Mouse (Mus musculus) gonadal fat pad, adult 2 months (tissue): ENCODE results near the gene Rbm8a. TPM values are rescaled to one million over a fixed set of nuclear protein-coding genes. Genes with fewer than 3 reads are reported as not detected.
"Not testable (repeated sequence)": the region's sequence is repeated elsewhere in the genome, so short reads cannot be mapped to it uniquely, and the experiment has no call there.

Experiments
- DNase-seq: peaks from one replicate; pipeline ENCODE4 v3.0.0-alpha.2; 2012; ENCODE audit warnings: low read depth
- polyA plus RNA-seq: library from polyadenylated mRNA; depleted of rRNA; stranded (reverse); fragments of >200 nt; gene quantifications from 2 replicates; pipeline ENCODE4 v1.2.3, GENCODE M21; 2012

Rbm8a gene
- polyA plus RNA-seq, 1 experiment, result 6.5 TPM

DNA sequence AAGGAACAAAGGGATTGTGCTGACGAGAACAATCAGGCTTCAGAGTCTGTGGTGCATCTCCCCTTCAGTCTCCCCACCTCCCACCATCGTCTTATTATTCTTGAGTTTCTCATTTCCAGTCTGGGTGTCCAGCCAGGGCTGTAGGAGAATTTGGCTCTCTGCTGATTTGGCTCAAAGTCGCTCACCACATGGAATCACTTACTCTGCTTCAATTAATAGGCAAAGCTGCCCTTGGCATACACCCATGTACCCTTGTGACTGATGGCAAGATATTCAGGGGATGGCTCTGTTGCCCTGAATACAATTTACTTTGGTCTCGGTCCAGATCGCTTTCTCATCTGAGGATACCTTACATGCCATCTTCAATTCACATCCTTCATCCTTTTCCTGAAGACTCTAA is 26.4 kb upstream of the Rbm8a start:
- no peak for DNase-seq

DNA sequence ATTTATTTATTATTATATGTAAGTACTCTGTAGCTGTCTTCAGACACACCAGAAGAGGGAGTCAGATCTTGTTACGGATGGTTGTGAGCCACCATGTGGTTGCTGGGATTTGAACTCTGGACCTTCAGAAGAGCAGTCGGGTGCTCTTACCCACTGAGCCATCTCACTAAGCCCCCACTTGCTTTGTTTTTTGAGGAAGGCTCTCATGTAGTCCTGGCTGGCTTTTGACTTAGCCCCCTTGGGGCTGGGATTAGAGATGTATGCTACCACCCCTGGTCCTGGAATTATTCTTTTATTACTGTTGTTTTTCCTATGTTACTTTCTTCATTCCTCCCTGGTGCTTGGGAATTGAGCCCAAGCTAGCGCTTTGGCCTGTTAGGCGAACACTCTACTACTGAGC is 23.7 kb upstream of the Rbm8a start:
- DNase-seq, result not testable (repeated sequence)

DNA sequence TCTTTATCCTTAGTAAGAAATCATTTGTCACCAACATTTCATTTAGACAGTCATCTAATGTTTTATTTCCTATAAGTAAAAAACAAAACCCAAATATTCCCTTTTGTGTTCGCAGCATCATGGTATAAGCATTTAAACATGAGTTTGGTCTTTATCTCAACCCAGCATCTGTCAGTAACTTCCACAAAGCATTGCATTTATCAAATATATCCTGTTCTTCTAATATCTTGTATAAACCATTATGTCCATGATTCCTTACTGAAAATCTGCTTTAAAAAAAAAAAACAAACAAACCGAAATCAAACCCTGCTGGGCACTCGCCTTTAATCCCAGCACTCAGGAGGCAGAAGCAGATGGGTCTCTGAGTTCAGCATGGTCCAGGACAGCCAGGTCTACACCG is 23.1 kb upstream of the Rbm8a start:
- no peak for DNase-seq

DNA sequence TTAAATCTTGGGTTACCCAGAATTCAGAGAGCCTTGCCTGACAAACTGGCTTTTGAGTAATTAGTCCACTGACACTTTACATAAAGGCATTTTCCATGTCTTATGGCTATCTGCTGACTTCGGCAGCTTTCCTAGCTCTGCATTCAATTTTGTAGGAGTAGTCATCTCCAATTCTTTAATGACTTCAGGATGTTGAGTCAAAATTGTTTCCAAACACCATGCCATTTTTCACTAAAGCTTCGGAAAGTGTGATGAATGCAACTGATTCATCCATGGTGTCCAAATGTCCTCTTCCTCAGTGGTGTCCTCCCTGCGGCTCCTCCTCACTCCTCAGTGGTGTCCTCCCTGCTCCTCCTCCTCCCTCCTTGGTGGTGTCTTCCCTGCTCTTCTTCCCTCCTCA is 11.8 kb upstream of the Rbm8a start:
- DNase-seq, result no peak

DNA sequence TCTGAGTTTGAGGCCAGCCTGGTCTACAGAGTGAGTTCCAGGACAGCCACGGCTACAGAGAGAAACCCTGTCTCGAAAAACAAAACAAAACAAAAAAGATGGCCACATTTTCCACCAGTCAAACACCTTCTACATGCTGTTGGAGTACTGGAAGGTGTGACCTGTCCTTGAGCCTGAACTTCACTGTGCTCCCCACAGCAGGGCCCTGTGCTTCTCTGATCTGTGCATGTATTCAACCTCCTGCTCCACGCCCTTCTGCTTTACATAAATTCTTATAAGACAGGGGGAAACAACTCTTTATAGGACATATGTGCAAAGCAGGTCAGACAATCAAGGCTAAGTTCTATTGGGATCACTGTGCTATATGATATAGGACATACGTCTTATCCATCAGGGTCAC is 6.5 kb upstream of the Rbm8a start:
- no peak for DNase-seq

DNA sequence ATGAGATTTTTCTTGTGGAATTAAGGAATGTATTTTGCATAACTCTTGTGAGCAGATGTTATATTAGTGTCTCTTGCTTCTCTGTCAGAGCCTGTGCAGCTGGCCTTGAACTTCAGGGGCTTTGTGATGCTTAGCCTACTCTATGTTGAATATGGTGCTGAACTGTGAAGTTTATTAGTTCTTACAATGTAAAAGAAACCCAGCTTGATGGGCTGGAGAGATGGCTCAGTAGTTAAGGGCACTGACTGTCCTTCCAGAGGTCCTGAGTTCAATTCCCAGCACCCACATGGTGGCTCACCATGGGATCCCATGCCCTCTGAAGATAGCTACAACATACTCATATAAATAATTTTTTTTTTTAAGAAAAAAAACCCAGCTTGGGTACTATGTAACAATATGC is 2.3 kb downstream of the Rbm8a start:
- no peak for DNase-seq

DNA sequence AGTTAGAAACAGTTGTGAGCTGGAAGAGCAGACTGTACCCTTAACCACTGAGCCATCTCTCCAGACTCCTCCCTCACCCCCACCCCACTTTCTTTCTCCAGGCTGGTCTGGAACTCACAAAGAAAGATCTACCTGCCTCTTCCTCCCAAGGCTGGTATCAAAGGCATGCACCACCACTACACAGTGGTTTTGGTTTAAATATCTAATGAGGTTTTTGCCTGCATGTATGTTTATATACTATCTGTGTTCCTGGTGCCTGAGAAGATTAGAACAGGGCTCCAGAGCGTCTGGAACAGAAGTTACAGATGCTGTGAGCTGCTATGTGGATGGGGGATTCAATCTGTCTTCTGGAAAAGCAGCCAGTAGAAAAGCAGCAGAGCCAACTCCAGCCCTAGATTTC is 4.3 kb downstream of the Rbm8a start:
- DNase-seq, result no peak

DNA sequence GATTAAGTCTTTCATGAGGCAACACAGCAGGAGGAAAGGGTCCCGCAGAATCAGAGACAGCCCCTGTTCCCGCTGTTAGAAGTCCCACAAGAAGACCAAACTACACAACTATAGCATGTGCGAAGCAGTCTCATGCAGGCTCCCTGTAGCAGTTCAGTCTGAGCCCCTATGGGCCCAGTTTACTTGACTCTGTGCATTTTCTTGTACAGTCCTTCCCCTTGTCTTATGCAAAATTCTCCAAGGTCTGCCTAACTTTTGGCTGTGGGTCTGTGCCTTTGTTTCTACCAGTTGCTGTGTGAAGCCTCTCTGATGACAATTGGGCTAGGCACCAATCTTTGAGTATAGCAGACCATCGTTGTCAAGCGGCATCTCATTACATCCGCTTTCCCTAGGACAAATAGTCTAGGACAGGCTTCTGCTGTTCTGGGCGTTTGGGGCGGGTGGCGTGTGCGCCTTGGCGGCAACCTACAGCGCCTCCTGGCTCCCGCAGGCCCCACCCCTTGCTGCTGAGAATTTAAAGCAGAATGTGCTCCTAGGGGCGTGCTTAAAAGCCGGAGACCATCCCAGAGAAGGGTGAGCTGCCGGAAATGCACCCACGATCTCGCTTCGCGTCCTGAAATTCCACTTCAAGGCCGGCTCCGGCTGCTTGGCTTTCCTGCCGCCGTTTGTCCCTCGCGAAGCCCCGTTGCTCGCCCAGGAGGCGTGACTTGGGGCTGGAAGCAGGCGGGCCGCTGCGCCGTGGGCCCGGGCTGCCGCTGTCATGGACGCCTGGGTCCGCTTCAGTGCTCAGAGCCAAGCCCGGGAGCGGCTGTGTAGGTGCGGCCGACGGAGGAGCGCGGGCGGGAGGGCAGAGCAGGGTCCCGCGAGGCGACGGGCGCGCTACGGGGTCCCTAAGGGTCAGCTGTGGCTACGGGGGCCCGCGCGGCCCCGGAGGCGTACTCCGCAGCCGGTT is 5.5 kb downstream of the Rbm8a start, which contains the start of the genes Pex11b and Gm42957:
TSS of gene Pex11b (plus strand) at position 449 of the 952 bp plus-strand sequence.
TSS of gene Gm42957 (plus strand) at position 547 of the 952 bp plus-strand sequence.
- DNase-seq, result peak; percentile 49

DNA sequence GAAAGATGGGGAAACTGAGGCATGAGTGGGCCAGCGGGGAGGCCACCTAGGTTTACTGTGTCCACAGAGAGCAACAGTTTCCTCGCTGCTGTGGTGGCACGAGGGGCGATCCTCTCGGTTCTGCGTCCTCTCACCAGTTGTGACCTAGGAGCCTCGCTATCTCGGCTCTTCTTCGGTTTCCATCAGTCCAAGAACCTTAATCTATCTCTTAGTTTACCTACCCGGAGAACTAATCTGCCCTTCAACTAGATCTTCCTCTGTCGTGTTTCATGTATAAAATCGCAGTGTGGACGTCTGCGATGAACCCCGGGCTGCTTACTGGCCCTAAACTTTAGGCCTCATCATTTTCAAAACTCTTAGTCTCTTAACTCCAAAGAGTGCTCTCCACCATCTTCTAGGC is 6.2 kb downstream of the Rbm8a start:
- DNase-seq, result no peak

DNA sequence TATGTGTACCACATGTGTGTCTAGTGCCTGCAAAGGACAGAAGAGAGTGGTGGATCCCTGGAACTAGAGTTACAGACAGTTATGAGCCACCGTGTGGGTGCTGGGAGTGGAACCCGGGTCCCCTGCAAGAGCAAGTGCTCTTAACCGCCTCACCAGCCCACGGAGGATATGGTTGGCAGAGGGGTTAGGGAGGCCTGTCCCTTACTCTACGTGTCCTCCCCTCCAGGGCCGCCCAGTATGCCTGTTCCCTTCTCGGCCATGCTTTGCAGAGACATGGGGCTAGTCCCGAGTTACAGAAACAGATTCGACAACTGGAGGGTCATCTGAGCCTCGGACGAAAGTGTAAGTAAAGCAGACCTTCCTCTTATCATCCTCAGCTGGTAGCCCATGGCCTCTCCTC is 6.7 kb downstream of the Rbm8a start:
- DNase-seq, result no peak

DNA sequence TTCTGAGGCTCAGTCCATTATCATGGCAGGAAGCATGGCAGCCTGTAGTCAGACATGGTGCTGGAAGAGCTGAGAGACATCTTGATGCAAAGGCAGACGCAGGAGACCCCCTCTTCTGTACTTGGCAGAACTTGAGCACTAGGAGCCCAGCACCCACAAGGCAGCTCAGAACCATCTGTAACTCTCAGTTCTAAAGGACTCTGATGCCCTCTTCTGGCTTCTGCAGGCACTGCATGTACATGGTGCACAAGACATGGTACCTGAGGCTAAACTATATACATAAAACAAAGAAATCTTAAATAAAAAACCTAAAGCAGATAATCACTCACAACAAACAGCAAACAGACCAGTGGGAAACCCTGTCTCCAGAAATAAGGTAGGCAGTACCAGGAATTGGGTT is 9.5 kb downstream of the Rbm8a start:
- no peak for DNase-seq

DNA sequence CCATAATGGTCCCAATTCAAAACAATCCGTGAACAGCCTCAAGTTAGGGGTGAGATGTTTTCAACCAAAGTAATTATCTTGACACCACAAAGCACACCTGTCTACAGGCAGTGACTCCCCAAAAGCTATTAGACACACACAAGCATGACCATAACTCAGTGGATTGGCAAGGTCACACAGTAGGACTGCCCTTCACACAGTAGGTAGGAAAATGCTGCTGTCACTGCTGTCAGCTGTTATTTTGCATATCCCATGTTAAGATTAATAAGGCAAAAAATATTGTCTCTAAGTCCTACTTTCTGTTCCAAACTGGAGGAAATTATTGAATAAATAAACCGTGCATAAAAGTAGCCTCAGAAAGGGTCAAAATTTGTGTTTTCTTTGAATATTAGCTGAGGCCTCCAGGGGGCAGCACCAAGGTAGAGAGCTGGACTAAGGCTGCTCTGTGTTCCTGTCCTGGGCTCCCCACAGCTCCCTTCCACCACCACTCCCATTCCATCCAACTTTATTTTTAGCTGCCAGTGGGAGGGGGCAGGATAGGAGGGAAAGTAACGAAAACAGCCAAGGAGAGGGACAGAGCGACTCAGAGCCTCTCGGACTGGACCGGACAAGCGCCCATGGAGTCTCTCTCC is 15.4 kb downstream of the Rbm8a start, which contains the start of gene Itga10:
TSS of gene Itga10 (plus strand) at position 567 of the 632 bp plus-strand sequence.
- DNase-seq, result no peak

DNA sequence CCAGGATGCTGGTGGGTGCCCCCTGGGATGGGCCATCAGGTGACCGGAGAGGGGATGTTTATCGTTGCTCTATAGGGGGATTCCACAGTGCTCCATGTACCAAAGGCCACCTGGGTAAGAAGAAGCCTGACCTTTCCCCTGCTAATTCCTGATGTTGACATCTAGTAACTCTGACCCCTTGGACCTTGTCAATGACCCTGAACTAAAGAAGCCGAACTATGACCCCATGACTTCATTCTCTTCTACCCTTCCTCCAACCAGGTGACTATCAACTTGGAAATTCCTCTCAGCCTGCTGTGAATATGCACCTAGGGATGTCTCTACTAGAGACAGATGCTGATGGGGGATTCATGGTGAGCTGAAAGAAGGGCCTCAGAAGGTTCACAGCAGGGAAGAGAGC is 17.6 kb downstream of the Rbm8a start:
- no peak for DNase-seq

DNA sequence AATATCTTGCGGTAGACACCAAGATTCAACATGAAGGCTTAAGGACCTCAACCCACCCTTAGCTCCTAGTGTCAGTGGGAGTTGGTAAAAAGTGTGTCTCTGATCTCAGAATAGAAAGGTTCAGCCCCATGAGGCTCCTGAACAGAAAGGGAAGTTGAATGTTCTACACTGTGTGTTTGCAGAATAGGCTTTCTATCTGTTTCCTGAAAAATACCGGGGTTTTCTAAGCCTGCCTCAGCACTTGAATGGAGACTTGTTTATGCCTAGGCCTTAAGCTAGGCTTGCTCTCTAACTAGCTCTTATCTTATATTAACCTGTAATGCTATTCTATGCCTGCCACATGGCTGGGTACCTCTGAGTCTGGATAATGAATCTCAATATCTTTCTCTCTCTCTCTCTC is 31.2 kb downstream of the Rbm8a start:
- DNase-seq, result no peak

DNA sequence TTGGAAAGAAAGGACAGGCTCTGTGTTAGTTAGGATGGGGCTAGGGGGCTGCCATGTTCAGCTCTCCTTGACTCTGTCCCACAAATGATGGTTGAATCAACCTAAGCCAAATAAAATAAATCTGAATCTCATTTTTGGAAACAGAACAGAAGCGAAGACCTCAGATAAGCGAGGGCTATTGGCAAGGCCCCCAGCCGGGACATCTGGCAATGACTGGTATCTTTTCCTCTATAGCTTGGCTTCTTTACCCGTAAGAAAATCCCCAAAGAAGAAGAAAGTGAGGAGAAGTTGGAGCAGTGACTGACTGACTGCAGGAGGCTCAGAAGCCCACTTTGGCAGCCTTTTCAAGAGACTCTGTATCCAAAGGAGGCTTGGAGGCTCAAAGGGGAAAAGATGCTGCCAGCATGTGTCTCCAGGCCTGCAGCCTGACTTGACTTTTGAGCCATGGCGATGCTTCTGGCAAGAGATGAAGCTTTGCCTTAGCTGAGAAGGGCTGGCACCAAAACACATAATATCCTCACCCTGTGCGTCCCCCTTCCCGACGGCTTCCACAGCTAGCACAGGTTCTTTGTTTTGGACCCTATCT is 33.1 kb downstream of the Rbm8a start:
- DNase-seq, result no peak

DNA sequence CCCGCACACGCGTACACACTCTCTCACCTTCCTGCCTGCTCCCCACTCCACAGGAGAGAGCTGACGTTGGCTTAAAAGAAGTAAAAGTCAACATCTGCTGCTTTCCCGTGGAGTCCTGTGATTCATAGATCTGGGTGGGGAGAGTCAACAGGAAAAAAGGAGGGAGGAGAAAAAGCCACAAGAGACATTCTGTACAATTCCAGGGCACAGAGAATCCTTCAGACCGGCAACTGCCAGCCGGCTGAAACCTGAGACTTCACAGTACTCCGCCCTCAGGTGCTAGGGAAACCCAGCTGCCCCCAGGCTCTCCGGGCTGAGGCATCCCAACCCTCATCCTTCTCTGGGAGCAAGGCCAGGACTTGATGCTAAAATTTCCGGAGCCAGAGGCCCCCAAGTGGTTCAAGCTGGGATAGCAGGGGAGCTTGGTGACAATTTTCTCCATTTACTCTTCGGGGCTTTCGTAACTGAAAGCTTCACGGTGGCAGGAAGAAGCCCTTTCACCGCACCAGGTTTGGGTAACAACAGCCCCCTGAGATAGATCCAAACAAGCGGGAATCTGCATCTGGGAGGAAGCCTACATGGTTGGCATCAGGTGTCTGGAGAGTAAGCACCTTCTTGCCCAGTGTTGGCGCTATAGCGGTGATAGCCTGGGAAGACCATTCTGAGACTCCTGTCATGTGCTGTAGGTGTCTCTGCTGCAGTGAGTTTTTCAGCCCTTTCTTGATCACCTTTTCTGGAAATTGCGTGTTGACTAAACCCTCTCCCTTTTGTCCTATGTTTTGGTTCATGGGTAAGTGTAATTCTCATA is 33.9 kb downstream of the Rbm8a start:
- no peak for DNase-seq

DNA sequence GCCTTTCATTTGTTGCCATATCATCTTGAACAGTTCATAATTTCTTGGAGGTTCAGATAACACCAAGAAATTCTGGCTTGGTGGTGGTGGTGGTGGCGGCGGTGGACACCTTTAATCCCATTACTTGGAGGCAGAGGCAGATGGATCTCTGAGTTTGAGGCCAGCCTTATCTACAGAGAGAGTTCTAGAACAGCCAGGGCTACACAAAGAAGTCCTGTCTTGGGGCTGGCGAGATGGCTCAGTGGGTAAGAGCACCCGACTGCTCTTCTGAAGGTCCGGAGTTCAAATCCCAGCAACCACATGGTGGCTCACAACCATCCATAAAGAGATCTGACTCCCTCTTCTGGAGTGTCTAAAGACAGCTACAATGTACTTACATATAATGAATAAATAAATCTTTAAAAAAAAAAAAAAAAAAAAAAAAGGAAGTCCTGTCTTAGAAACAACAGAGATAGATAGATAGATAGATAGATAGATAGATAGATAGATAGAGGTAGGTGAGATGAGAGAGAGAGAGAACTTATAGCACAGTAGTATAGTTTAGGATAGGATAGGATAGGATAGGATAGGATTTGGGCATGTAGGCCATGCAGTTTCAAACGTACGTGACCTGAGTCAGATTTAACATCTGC is 36.1 kb downstream of the Rbm8a start:
- not testable (repeated sequence) for DNase-seq

DNA sequence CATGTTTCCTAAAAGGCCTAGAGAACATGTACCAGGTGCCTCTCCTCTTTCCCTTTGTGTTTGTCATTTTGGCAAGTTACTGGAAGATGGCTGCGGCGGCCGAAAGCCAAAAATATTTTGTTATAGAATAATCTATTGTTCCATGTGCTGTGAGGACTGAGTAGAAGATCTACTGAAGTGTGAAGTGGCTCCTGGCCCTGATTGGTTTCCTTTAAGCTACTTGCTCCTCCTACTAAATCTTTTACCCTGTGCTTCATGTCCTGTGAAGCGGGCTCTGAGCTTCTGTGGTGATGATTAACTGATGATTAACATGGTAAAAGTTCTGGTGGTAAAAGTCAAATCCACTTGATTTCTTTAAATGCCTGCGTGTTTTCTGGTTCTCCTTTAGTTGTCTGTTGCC is 37.2 kb downstream of the Rbm8a start:
- DNase-seq, result no peak

DNA sequence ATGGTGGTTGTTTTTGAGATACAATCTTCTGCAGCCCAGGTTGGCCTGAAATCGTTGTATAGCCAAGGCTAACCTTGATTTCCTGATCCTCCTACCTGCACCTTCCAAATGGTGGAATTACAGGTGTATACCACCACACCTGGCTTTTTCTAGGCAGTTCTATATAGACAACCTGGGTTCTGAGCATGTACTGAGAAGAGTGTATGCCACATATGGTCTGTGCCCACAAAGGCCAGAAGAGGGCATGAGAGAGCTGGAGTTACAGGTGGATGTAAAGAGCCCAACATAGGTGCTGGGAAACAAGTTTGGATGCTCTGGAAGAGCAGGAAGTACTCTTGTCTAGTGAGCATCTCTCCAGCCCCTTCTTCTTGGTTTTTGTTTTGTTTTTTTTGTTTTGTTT is 37.6 kb downstream of the Rbm8a start:
- no peak for DNase-seq

DNA sequence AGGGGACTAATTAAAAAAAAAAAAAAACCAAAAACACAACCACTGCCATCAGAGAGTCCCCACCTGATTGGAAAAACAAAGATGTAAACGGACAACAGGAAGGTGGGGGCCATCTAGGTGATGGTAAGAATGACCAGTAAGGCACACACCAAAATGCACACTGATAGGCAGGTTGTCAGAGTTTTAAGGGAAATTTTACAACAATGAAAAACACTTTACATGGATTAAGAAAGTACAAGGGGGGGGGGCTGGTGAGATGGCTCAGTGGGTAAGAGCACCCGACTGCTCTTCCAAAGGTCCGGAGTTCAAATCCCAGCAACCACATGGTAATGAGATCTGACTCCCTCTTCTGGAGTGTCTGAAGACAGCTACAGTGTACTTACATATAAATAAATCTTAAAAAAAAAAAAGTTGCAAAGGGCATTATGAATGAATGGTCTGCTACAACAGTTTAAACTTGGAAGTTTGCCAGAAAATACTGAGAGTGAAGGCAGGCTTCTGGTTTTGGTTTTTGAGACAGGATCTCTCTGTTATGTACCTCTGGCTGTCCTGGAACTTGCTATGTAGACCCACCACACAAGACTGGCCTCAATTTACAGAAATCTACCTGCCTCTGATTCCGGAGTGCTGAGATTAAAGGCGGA is 38.8 kb downstream of the Rbm8a start:
- no peak for DNase-seq
